Mouse (Mus musculus): ENCODE data around the gene Utp4.
"Not testable (repeated sequence)": the region's sequence is repeated elsewhere in the genome, so short reads cannot be mapped to it uniquely, and the experiment has no call there.

The Utp4 gene

GRCm38 (mm10) chr8:106893481-106894156, at the start of gene Utp4:
Gene Utp4, plus strand, starts transcription at chr8:106893636.
- peak; percentile 78 for DNase-seq (ENCODE audit: low read depth)

- DNase-seq (ENCODE audit: low read depth) = no peak
These were observed 43.4 kb upstream of the Utp4 start for GRCm38 (mm10) chr8:106850034-106850433.

- no peak for DNase-seq (ENCODE audit: low read depth)
These were observed 38.7 kb upstream of the Utp4 start for GRCm38 (mm10) chr8:106854534-106855241.

- DNase-seq (ENCODE audit: low read depth) = no peak
These were observed 38.2 kb upstream of the Utp4 start for GRCm38 (mm10) chr8:106855242-106855562.

GRCm38 (mm10) chr8:106862845-106863244, 30.6 kb upstream of the Utp4 start:
- DNase-seq (ENCODE audit: low read depth) = no peak

GRCm38 (mm10) chr8:106865354-106865753, 28.1 kb upstream of the Utp4 start:
- no peak for DNase-seq (ENCODE audit: low read depth)

- DNase-seq (ENCODE audit: low read depth) = no peak
These were observed 23.4 kb upstream of the Utp4 start, which contains the start of gene Has3 for GRCm38 (mm10) chr8:106870051-106870450. Gene Has3, plus strand, starts transcription at chr8:106870242.

GRCm38 (mm10) chr8:106870537-106871327, 22.7 kb upstream of the Utp4 start:
- DNase-seq (ENCODE audit: low read depth) = no peak

GRCm38 (mm10) chr8:106871328-106871926, 22.0 kb upstream of the Utp4 start:
- no peak for DNase-seq (ENCODE audit: low read depth)

- DNase-seq (ENCODE audit: low read depth) = no peak
These were observed 21.5 kb upstream of the Utp4 start for GRCm38 (mm10) chr8:106871931-106872371.

GRCm38 (mm10) chr8:106872454-106873034, 20.9 kb upstream of the Utp4 start:
- no peak for DNase-seq (ENCODE audit: low read depth)

- no peak for DNase-seq (ENCODE audit: low read depth)
These were observed 13.2 kb upstream of the Utp4 start for GRCm38 (mm10) chr8:106880121-106880707.

GRCm38 (mm10) chr8:106884094-106884493, 9.3 kb upstream of the Utp4 start:
- not testable (repeated sequence) for DNase-seq (ENCODE audit: low read depth)

- DNase-seq (ENCODE audit: low read depth) = not testable (repeated sequence)
These were observed 8.5 kb upstream of the Utp4 start for GRCm38 (mm10) chr8:106884826-106885400.

- peak; percentile 78 for DNase-seq (ENCODE audit: low read depth)
These were observed 5.9 kb upstream of the Utp4 start for GRCm38 (mm10) chr8:106887336-106888189.

- no peak for DNase-seq (ENCODE audit: low read depth)
These were observed 4.6 kb upstream of the Utp4 start for GRCm38 (mm10) chr8:106888803-106889202.

GRCm38 (mm10) chr8:106892210-106892805, 1.1 kb upstream of the Utp4 start:
- peak; percentile 40 for DNase-seq (ENCODE audit: low read depth)

- DNase-seq (ENCODE audit: low read depth) = peak; percentile 25
These were observed 507 bp upstream of the Utp4 start for GRCm38 (mm10) chr8:106892806-106893451.

GRCm38 (mm10) chr8:106899473-106899872, 6.0 kb downstream of the Utp4 start:
- no peak for DNase-seq (ENCODE audit: low read depth)
